Mouse (Mus musculus) testis, adult 10 weeks (tissue): ENCODE results near the gene Gm340. TPM values are rescaled to one million over a fixed set of nuclear protein-coding genes. Genes with fewer than 3 reads are reported as not detected.

Experiments used
- polyA plus RNA-seq: library from polyadenylated mRNA; stranded (reverse); fragments of 350-450 nt; fragmentation: Illumina TruSeq; extraction: RNeasy Lipid Tissue Mini Kit (QIAGEN cat#74804); gene quantifications from one replicate; pipeline ENCODE4 v1.2.3, GENCODE M21; 2014; ENCODE audit warnings: low read depth, low replicate concordance

Gene Gm340
- 2.4 TPM for polyA plus RNA-seq

GRCm38 (mm10) chr19:41581706-41582420, at the start of gene Gm340:
TSS of gene Gm340 (plus strand) at chr19:41582370.

Other genes with a start within 250 kb of the Gm340 start
- gene Pik3ap1, start 197.3 kb upstream of the Gm340 start, polyA plus RNA-seq: 2.1 TPM
- 6.1 TPM for gene Lcor, start 99.7 kb upstream of the Gm340 start, polyA plus RNA-seq
- gene Slit1, start 161.3 kb downstream of the Gm340 start, polyA plus RNA-seq: 0.24 TPM
- gene Arhgap19, start 219.7 kb downstream of the Gm340 start, polyA plus RNA-seq: 67.1 TPM
- 33.9 TPM for gene Frat1, start 247.6 kb downstream of the Gm340 start, polyA plus RNA-seq